Mouse (Mus musculus) T-helper 17 cell (primary cell): ENCODE measurements around the gene Matn4.
"Not testable (repeated sequence)": the region's sequence is repeated elsewhere in the genome, so short reads cannot be mapped to it uniquely, and the experiment has no call there.

ENCODE experiments used
- in situ Hi-C, 2 experiments: fragments of 300-600 bp; cut with MboI, MseI; formaldehyde crosslinking; loops; 1 replicate in 1 of 2; 2 replicates in 1 of 2; pipeline ENCODE4 v1.15.1; 2025; ENCODE audit warnings: high pct_unique_total_duplicates in 2 of 2

Gene Matn4

GRCm38 (mm10) chr2:164372408-164373053, 32.4 kb downstream of the Matn4 start:
- in situ Hi-C loops, result no loop called here

- in situ Hi-C loops, result no loop called here
Observed at GRCm38 (mm10) chr2:164371371-164371770, 33.6 kb downstream of the Matn4 start.

GRCm38 (mm10) chr2:164368620-164369105, 36.3 kb downstream of the Matn4 start:
- in situ Hi-C loops, result no loop called here

- in situ Hi-C loops, result no loop called here
Observed at GRCm38 (mm10) chr2:164366947-164367346, 38.0 kb downstream of the Matn4 start.

GRCm38 (mm10) chr2:164360974-164361657, 43.8 kb downstream of the Matn4 start:
- in situ Hi-C loops, result no loop called here

- in situ Hi-C loops, result no loop called here
Observed at GRCm38 (mm10) chr2:164359668-164360067, 45.3 kb downstream of the Matn4 start.

- in situ Hi-C loops, result no loop called here
Observed at GRCm38 (mm10) chr2:164359031-164359430, 45.9 kb downstream of the Matn4 start.

GRCm38 (mm10) chr2:164358373-164358772, 46.6 kb downstream of the Matn4 start:
- in situ Hi-C loops, result no loop called here

GRCm38 (mm10) chr2:164356177-164356967, 48.6 kb downstream of the Matn4 start:
- in situ Hi-C loops, result no loop called here

- in situ Hi-C loops, result no loop called here
Observed at GRCm38 (mm10) chr2:164353356-164353755, 51.6 kb downstream of the Matn4 start.

GRCm38 (mm10) chr2:164352697-164353096, 52.3 kb downstream of the Matn4 start:
- in situ Hi-C loops, result no loop called here

GRCm38 (mm10) chr2:164348980-164349379, 56.0 kb downstream of the Matn4 start:
- in situ Hi-C loops, result no loop called here

- in situ Hi-C loops, result not testable (repeated sequence)
Observed at GRCm38 (mm10) chr2:164347697-164348096, 57.3 kb downstream of the Matn4 start.

GRCm38 (mm10) chr2:164343732-164344131, 61.2 kb downstream of the Matn4 start:
- in situ Hi-C loops, result not testable (repeated sequence)
